Mouse (Mus musculus) heart, postnatal 0 days (tissue): ENCODE data around the gene Orai3. TPM values are rescaled to one million over a fixed set of nuclear protein-coding genes. Genes with fewer than 3 reads are reported as not detected.

ENCODE experiments used
- ATAC-seq: fragments of 200-750 bp; cut with Nextera tagmentation; 2 replicates; pipeline ENCODE4 v1.8.0; 2017; ENCODE audit warnings: low read depth, moderate number of reproducible peaks, moderate library complexity; ENCODE audit not compliant: insufficient read depth
- DNase-seq: peaks from one replicate; pipeline ENCODE4 v3.0.0-alpha.2; 2016; ENCODE audit warnings: low spot score
- H3K27ac ChIP-seq: fragments of 300-500 bp; sonication (generic); 2 replicates; pipeline ENCODE4 v1.5.1; 2014; ENCODE audit warnings: low read depth, mild to moderate bottlenecking
- H3K27me3 ChIP-seq: fragments of 300-500 bp; sonication (generic); 2 replicates; pipeline ENCODE4 v1.6.1; 2014; ENCODE audit warnings: low read length, mixed read lengths; ENCODE audit not compliant: control insufficient read depth, insufficient read depth
- H3K36me3 ChIP-seq: fragments of 300-500 bp; sonication (generic); replicated peaks from 2 replicates; pipeline ENCODE4 v1.6.1; 2014; ENCODE audit warnings: low read length, mixed read lengths; ENCODE audit not compliant: control insufficient read depth, insufficient read depth
- H3K4me1 ChIP-seq: fragments of 300-500 bp; sonication (generic); 2 replicates; pipeline ENCODE4 v1.6.1; 2014; ENCODE audit warnings: antibody characterized with exemption; ENCODE audit not compliant: control insufficient read depth, insufficient read depth
- H3K4me2 ChIP-seq: fragments of 300-500 bp; sonication (generic); 2 replicates; pipeline ENCODE4 v1.6.1; 2014; ENCODE audit warnings: low read depth, mild to moderate bottlenecking, low read length, moderate library complexity
- H3K4me3 ChIP-seq: fragments of 300-500 bp; sonication (generic); 2 replicates; pipeline ENCODE4 v1.5.1; 2014; ENCODE audit warnings: low read depth, low read length
- H3K9ac ChIP-seq: fragments of 300-500 bp; sonication (generic); replicated peaks from 2 replicates; pipeline ENCODE4 v1.6.1; 2014; ENCODE audit warnings: low read depth, low read length, mixed read lengths
- H3K9me3 ChIP-seq: fragments of 300-500 bp; sonication (generic); replicated peaks from 2 replicates; pipeline ENCODE4 v1.6.1; 2016; ENCODE audit warnings: low read length; ENCODE audit not compliant: control insufficient read depth
- CTCF ChIP-seq: IDR thresholded peaks from 2 replicates; pipeline ENCODE4 v1.5.1; 2016; ENCODE audit warnings: antibody characterized with exemption, control low read depth, low read depth
- EP300 ChIP-seq: IDR thresholded peaks from 2 replicates; pipeline ENCODE4 v1.6.1; 2016; ENCODE audit warnings: antibody characterized with exemption, low read depth
- WGBS: fragments of 180-500 bp; shearing (Covaris S2); extraction: QIAGEN DNeasy Blood & Tissue Kit; methylation state at CpG from one replicate; pipeline ENCODE4 v1.1.7; 2014; 5-methylcytosine and 5-hydroxymethylcytosine counted together
- polyA plus RNA-seq: library from polyadenylated mRNA; unstranded; fragments of >200 nt; fragmentation: Nextera tagmentation; extraction: Ambion mirVana; gene quantifications from 2 replicates; pipeline ENCODE4 v1.2.1, GENCODE M21; 2015
- total RNA-seq: library from RNA; depleted of rRNA; stranded (reverse); fragments of >200 nt; gene quantifications from 2 replicates; pipeline ENCODE4 v1.2.3, GENCODE M21; 2014; ENCODE audit warnings: low replicate concordance

The Orai3 gene
- total and polyA plus RNA-seq, 2 experiments from 2014 or later, result 17.3 to 31.8 TPM

DNA sequence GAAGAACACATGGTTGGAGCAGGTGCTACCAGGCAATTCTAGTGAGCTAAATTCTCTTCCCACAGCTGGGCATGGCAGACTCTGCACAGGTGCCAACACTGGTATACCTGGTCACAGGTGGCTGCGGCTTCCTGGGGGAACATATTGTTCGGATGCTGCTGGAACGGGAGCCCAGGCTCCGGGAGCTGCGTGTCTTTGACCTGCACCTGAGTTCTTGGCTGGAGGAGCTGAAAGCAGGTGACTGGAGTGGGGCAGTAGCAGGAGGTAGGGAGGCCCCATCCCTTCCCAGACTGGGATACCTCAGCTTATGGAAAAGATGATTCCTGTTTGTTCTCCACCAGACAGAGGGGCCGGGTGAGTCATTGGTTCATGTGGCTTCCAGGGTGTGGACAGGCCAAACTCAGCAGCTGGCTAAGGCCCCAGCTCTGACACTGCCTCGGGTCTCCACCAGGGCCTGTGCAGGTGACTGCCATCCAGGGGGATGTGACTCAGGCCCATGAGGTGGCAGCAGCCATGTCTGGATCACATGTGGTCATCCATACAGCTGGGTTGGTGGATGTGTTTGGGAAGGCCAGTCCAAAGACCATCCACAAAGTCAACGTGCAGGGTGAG lies 31.5 kb downstream of the Orai3 start:
- Histone ChIP-seq H3K36me3 (peaks cover 36% of the 10 kb centered on the region), H3K27me3 (no peaks in the 10 kb centered on the region), H3K4me2 (peak overlapping the region; percentile 60), H3K4me1 (peaks cover 8% of the 10 kb centered on the region), H3K9me3 (no peaks in the 10 kb centered on the region), H3K4me3 (peak overlapping the region; percentile 35), H3K27ac (peak overlapping the region; percentile 41; the same call in 1 of the 2 replicates), H3K9ac (peak overlapping the region; percentile 34; the same call in 1 of the 2 replicates)
- ATAC-seq (no peak), DNase-seq (no peak)
- whole genome bisulfite sequencing, result 87% methylated on average over 8 of the region's 8 CpGs
- no peak for TF ChIP-seq CTCF

GRCm38 (mm10) chr7:127802313-127802712 lies 32.7 kb downstream of the Orai3 start:
- H3K4me1 ChIP-seq, result peaks cover 8% of the 10 kb centered on the region
- no peak overlapping the region for H3K4me2 ChIP-seq
- peaks cover 24% of the 10 kb centered on the region for H3K36me3 ChIP-seq
- TF ChIP-seq CTCF (no peak), EP300 (no peak)
- WGBS, result 86% methylated on average over 17 of the region's 17 CpGs
- DNase-seq, result no peak
- no peak overlapping the region for H3K4me3 ChIP-seq
- H3K9ac ChIP-seq, result no peak overlapping the region
- H3K27ac ChIP-seq, result no peak overlapping the region
- no peaks in the 10 kb centered on the region for H3K9me3 ChIP-seq
- ATAC-seq, result no peak
- H3K27me3 ChIP-seq, result no peaks in the 10 kb centered on the region

DNA sequence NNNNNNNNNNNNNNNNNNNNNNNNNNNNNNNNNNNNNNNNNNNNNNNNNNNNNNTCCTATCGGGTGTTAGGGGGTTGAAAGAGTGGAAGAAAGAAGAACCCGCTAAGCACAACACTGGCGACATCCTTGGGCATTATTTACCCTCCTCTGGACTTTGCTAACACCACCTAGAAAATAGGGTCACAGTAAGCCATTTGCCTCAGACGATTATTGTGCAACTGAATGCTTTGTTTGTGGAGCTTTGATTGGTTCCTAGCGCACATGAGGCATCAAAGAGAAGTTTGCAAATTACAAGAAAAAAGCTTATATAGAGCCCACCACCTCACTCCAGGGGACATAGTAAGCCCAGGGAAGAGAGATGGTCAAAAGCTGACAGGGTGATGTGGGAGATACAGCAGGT lies 39.2 kb downstream of the Orai3 start:
- H3K27ac ChIP-seq, result no peak overlapping the region
- no peak overlapping the region for H3K4me2 ChIP-seq
- TF ChIP-seq CTCF, result no peak
- no peak for TF ChIP-seq EP300
- H3K9me3 ChIP-seq, result no peaks in the 10 kb centered on the region
- ATAC-seq (no peak), DNase-seq (no peak)
- WGBS, result 67% methylated on average over 5 of the region's 5 CpGs
- no peaks in the 10 kb centered on the region for H3K4me1 ChIP-seq
- H3K4me3 ChIP-seq, result no peak overlapping the region
- H3K9ac ChIP-seq, result no peak overlapping the region
- H3K36me3 ChIP-seq, result no peaks in the 10 kb centered on the region
- H3K27me3 ChIP-seq, result no peaks in the 10 kb centered on the region

DNA sequence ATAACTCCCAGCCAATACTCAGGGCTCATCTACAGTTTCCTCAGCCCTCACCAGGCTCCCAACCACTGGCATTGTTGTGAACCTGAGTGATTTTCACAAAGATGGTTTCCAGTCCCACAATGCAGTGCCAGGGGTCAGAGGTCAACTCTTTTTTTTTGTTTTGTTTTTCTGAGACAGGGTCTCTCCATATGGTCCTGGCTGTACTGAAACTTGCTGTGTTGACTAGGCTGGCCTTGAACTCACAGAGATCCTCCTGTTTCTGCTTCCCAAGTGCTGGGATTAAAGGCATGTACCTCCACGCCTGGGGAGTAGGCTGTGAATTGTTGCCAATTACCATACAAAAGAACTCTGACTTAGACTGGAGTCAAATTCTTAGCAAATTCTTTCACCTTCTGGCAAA lies 40.2 kb downstream of the Orai3 start:
- no peaks in the 10 kb centered on the region for H3K4me1 ChIP-seq
- ATAC-seq, result no peak
- TF ChIP-seq EP300 (no peak), CTCF (no peak)
- H3K9me3 ChIP-seq, result no peaks in the 10 kb centered on the region
- DNase-seq, result no peak
- 85% methylated on average over 1 of the region's 1 CpGs for WGBS
- H3K4me2 ChIP-seq, result no peak overlapping the region
- no peaks in the 10 kb centered on the region for H3K27me3 ChIP-seq
- H3K27ac ChIP-seq, result no peak overlapping the region
- no peak overlapping the region for H3K9ac ChIP-seq
- no peaks in the 10 kb centered on the region for H3K36me3 ChIP-seq
- no peak overlapping the region for H3K4me3 ChIP-seq

GRCm38 (mm10) chr7:127810650-127811049 lies 41.0 kb downstream of the Orai3 start:
- TF ChIP-seq CTCF, result no peak
- no peak for TF ChIP-seq EP300
- DNase-seq, result no peak
- Histone ChIP-seq H3K36me3 (no peaks in the 10 kb centered on the region), H3K4me2 (no peak overlapping the region), H3K4me1 (peaks cover 1% of the 10 kb centered on the region; the same call in 1 of the 2 replicates), H3K27me3 (no peaks in the 10 kb centered on the region), H3K27ac (no peak overlapping the region), H3K9ac (no peak overlapping the region), H3K9me3 (no peaks in the 10 kb centered on the region), H3K4me3 (no peak overlapping the region)
- WGBS, result 64% methylated on average over 10 of the region's 10 CpGs
- no peak for ATAC-seq

DNA sequence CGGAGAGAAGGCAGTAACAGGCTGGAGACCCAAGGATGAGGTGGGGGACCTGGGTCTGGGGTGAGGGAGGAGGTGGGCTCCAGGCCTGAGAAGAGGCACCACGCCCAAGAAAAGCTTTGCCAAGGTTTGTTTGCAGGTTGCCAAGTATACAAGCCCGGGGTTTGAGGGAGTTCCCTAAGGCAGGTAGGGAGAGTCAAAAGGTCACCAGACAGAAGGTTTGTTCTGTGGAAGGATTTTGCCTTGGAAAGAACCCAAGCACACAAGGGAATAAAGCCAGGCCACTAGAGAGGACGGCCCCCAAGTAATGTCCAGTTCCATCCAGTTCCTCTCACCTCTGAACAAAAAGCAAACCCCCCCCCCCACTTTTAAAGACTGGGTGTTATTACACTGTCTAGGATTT lies 41.6 kb downstream of the Orai3 start:
- Histone ChIP-seq H3K4me1 (peaks cover 7% of the 10 kb centered on the region; the same call in 1 of the 2 replicates), H3K9ac (no peak overlapping the region), H3K36me3 (no peaks in the 10 kb centered on the region), H3K4me2 (no peak overlapping the region), H3K27ac (no peak overlapping the region), H3K9me3 (no peaks in the 10 kb centered on the region), H3K27me3 (no peaks in the 10 kb centered on the region), H3K4me3 (no peak overlapping the region)
- ATAC-seq, result no peak
- TF ChIP-seq CTCF, result no peak
- no peak for TF ChIP-seq EP300
- 75% methylated on average over 4 of the region's 4 CpGs for whole genome bisulfite sequencing
- no peak for DNase-seq
